Comparison of ENCODE assay signal across 8 mouse cellular contexts in genomic region chr4:150250549-150251422, GRCm38 (mm10). TPM values are rescaled to one million over a fixed set of nuclear protein-coding genes. Genes with fewer than 3 reads are reported as not detected.
DNase-seq lines count a peak whose midpoint lies in the region; ATAC-seq and TF ChIP-seq lines count a peak whose summit lies in the region.
"Had no signal": no experiment of that assay in that cellular context is flagged by ENCODE, and none has a peak within 500 bp of the region (broad histone marks: within the 10 kb centered on the region; RNA-seq: fewer than 3 reads in every experiment).

No protein-coding gene starts in this region.

- peak overlapping the region; percentile 87 for H3K27ac ChIP-seq in embryonic facial prominence, embryonic 13.5 days
- peak overlapping the region; percentile 89 for H3K27ac ChIP-seq in hindbrain, embryonic 16.5 days (ENCODE audit: low read depth, low read length)
- peak overlapping the region; percentile 82 for H3K27ac ChIP-seq in midbrain, postnatal 0 days (ENCODE audit: low read depth, low read length)
- H3K27ac ChIP-seq: liver, embryonic 15.5 days had no signal

- no peaks in the 10 kb centered on the region for H3K9me3 ChIP-seq in embryonic facial prominence, embryonic 13.5 days
- H3K9me3 ChIP-seq in hindbrain, embryonic 16.5 days (ENCODE audit: control insufficient read depth, low read length): no peaks in the 10 kb centered on the region
- H3K9me3 ChIP-seq in midbrain, postnatal 0 days (ENCODE audit: low read length): no peaks in the 10 kb centered on the region
- H3K9me3 ChIP-seq: liver, embryonic 15.5 days had no signal

- 44% methylated on average over 18 of the region's 18 CpGs for WGBS in embryonic facial prominence, embryonic 13.5 days
- WGBS in hindbrain, embryonic 16.5 days: 12% methylated on average over 18 of the region's 18 CpGs
- WGBS in midbrain, postnatal 0 days: 14% methylated on average over 18 of the region's 18 CpGs

- H3K4me2 ChIP-seq in embryonic facial prominence, embryonic 13.5 days: no peak overlapping the region
- peak overlapping the region; percentile 43 for H3K4me2 ChIP-seq in hindbrain, embryonic 16.5 days (ENCODE audit: low read length)
- H3K4me2 ChIP-seq in midbrain, postnatal 0 days (ENCODE audit: low read depth, low read length, poor library complexity, severe bottlenecking): no peak overlapping the region
- H3K4me2 ChIP-seq: liver, embryonic 15.5 days had no signal

- H3K36me3 ChIP-seq in embryonic facial prominence, embryonic 13.5 days: peaks cover 54% of the 10 kb centered on the region
- H3K36me3 ChIP-seq in hindbrain, embryonic 16.5 days (ENCODE audit: control insufficient read depth, insufficient read depth, low read length): peaks cover 26% of the 10 kb centered on the region
- peaks cover 30% of the 10 kb centered on the region for H3K36me3 ChIP-seq in midbrain, postnatal 0 days (ENCODE audit: insufficient read depth, low read length)

- no peak for TF ChIP-seq CTCF in midbrain, postnatal 0 days (IDR thresholded peaks at IDR 0.05)

- no peak overlapping the region for H3K4me3 ChIP-seq in embryonic facial prominence, embryonic 13.5 days
- H3K4me3 ChIP-seq in hindbrain, embryonic 16.5 days (ENCODE audit: low read length): no peak overlapping the region
- no peak overlapping the region for H3K4me3 ChIP-seq in midbrain, postnatal 0 days (ENCODE audit: low read depth, low read length)
- H3K4me3 ChIP-seq: liver, embryonic 15.5 days had no signal

- H3K9ac ChIP-seq in embryonic facial prominence, embryonic 13.5 days: peak overlapping the region; percentile 55; the same call in 1 of the 2 replicates
- H3K9ac ChIP-seq in hindbrain, embryonic 16.5 days (ENCODE audit: low read depth, low read length): peak overlapping the region; percentile 13; the same call in 1 of the 2 replicates
- no peak overlapping the region; the same call in 1 of the 2 replicates for H3K9ac ChIP-seq in midbrain, postnatal 0 days (replicated peaks; ENCODE audit: low read length, poor library complexity, severe bottlenecking)
- H3K9ac ChIP-seq: liver, embryonic 15.5 days had no signal

- ATAC-seq in embryonic facial prominence, embryonic 13.5 days (ENCODE audit: insufficient number of reproducible peaks, insufficient read depth, low FRiP score, low TSS enrichment, low read depth): no peak
- ATAC-seq in hindbrain, embryonic 16.5 days: peak; percentile 63
- peak; percentile 69 for ATAC-seq in midbrain, postnatal 0 days (ENCODE audit: low FRiP score)

- no peaks in the 10 kb centered on the region for H3K27me3 ChIP-seq in embryonic facial prominence, embryonic 13.5 days
- H3K27me3 ChIP-seq in hindbrain, embryonic 16.5 days (replicated peaks; ENCODE audit: control insufficient read depth, insufficient read depth, low read length): no peaks in the 10 kb centered on the region
- H3K27me3 ChIP-seq in midbrain, postnatal 0 days (ENCODE audit: insufficient read depth, low read length): no peaks in the 10 kb centered on the region
- H3K27me3 ChIP-seq: liver, embryonic 15.5 days had no signal

- peaks cover 16% of the 10 kb centered on the region for H3K4me1 ChIP-seq in embryonic facial prominence, embryonic 13.5 days
- peaks cover 27% of the 10 kb centered on the region for H3K4me1 ChIP-seq in hindbrain, embryonic 16.5 days (ENCODE audit: control insufficient read depth, insufficient read depth, low read depth, low read length)
- 0 out of 2 replicates have a peak, but pooled peaks cover 8% of the 10 kb centered on the region for H3K4me1 ChIP-seq in midbrain, postnatal 0 days (ENCODE audit: insufficient read depth, low read length)

- DNase-seq in right cerebral cortex, postnatal 10 days (ENCODE audit: low spot score in 2 of 2): peak; percentile 75 to 76
- no peak for DNase-seq in right cerebral cortex, postnatal 36 days (ENCODE audit: low spot score in 2 of 2)
- DNase-seq in midbrain, postnatal 0 days (ENCODE audit: low spot score): peak; percentile 80
- DNase-seq in embryo, embryonic 10.5 days (ENCODE audit: low spot score): no peak
- no peak for DNase-seq in yolk sac, embryonic 10.5 days (ENCODE audit: low spot score)

RNA-seq across cellular contexts. Expression of gene Eno1, which starts 14.3 kb away (rescaled TPM):
- polyA plus RNA-seq in embryonic facial prominence, embryonic 13.5 days (2015; fragmentation: Nextera tagmentation; extraction: Ambion mirVana): 1,290 and 1,439 TPM in 2 replicates
- 1,276 and 1,360 TPM in 2 replicates for polyA plus RNA-seq in hindbrain, embryonic 16.5 days (2015; fragmentation: Nextera tagmentation; extraction: Ambion mirVana)
- 438 and 440 TPM in 2 replicates for total RNA-seq in midbrain, postnatal 0 days (2014; rRNA removed)
- 1,069 and 1,129 TPM in 2 replicates for polyA plus RNA-seq in midbrain, postnatal 0 days (2015; fragmentation: Nextera tagmentation; extraction: Ambion mirVana)

RNA-seq across cellular contexts. Expression of gene Rere, which starts 30.7 kb away (rescaled TPM):
- polyA plus RNA-seq in embryonic facial prominence, embryonic 13.5 days (2015; fragmentation: Nextera tagmentation; extraction: Ambion mirVana): 23.3 and 26.3 TPM in 2 replicates
- 25.4 and 27.2 TPM in 2 replicates for polyA plus RNA-seq in hindbrain, embryonic 16.5 days (2015; fragmentation: Nextera tagmentation; extraction: Ambion mirVana)
- total RNA-seq in midbrain, postnatal 0 days (2014; rRNA removed): 36.8 and 44.3 TPM in 2 replicates
- 17.9 and 22.7 TPM in 2 replicates for polyA plus RNA-seq in midbrain, postnatal 0 days (2015; fragmentation: Nextera tagmentation; extraction: Ambion mirVana)

RNA-seq across cellular contexts. Expression of gene Car6, which starts 49.7 kb away (rescaled TPM):
- 0.23 TPM in 1 of 2 replicates, not detected in the other for polyA plus RNA-seq in embryonic facial prominence, embryonic 13.5 days (2015; fragmentation: Nextera tagmentation; extraction: Ambion mirVana)
- polyA plus RNA-seq in hindbrain, embryonic 16.5 days (2015; fragmentation: Nextera tagmentation; extraction: Ambion mirVana): not detected in 2 replicates
- total RNA-seq in midbrain, postnatal 0 days (2014; rRNA removed): not detected in 2 replicates
- polyA plus RNA-seq in midbrain, postnatal 0 days (2015; fragmentation: Nextera tagmentation; extraction: Ambion mirVana): not detected in 2 replicates
- polyA plus RNA-seq: liver, embryonic 15.5 days had no signal

Comparison
In these comparisons a context has a peak if more than half of its experiments do, and no peak if none do; other contexts are left out.
1. DNase-seq: peak in right cerebral cortex, postnatal 10 days (2 of 2) and midbrain, postnatal 0 days (single experiment); none in right cerebral cortex, postnatal 36 days (0 of 2), embryo, embryonic 10.5 days (single experiment) and yolk sac, embryonic 10.5 days (single experiment).
2. Peak in every context shown above with its lines, with median percentiles within 50 percentile points of each other: H3K27ac ChIP-seq.